Mouse (Mus musculus): ENCODE measurements around the gene She. TPM values are rescaled to one million over a fixed set of nuclear protein-coding genes. Genes with fewer than 3 reads are reported as not detected.
A peak's percentile ranks its signal among the peaks of the same experiment; 100 is the strongest.

She gene
- total and polyA plus RNA-seq, 2 experiments from 2014 or later = 4.6 to 11.9 TPM

- no peak for ATAC-seq (ENCODE audit: insufficient read depth, low read depth)
- DNase-seq (ENCODE audit: low spot score) = no peak
- Histone ChIP-seq H3K27me3 (ENCODE audit: control insufficient read depth, insufficient read depth, low read length) (no peaks in the 10 kb centered on the region), H3K36me3 (replicated peaks; ENCODE audit: control insufficient read depth, insufficient read depth, low read length) (no peaks in the 10 kb centered on the region), H3K9ac (replicated peaks; ENCODE audit: low read depth, low read length) (no peak overlapping the region), H3K4me2 (ENCODE audit: low read depth, low read length) (no peak overlapping the region), H3K4me3 (ENCODE audit: low read depth, low read length) (no peak overlapping the region), H3K4me1 (ENCODE audit: control insufficient read depth, insufficient read depth) (no peaks in the 10 kb centered on the region), H3K9me3 (replicated peaks; ENCODE audit: control insufficient read depth, low read length) (no peaks in the 10 kb centered on the region), H3K27ac (ENCODE audit: low read depth) (no peak overlapping the region)
- 40% methylated on average over 3 of the region's 3 CpGs for WGBS
- TF ChIP-seq EP300 (IDR thresholded peaks at IDR 0.05; ENCODE audit: low read depth) (no peak), CTCF (IDR thresholded peaks at IDR 0.05; ENCODE audit: low read depth) (no peak)
These were observed 47.3 kb downstream of the She start for GRCm38 (mm10) chr3:89878456-89878855.

- H3K9me3 ChIP-seq (replicated peaks; ENCODE audit: control insufficient read depth, low read length) = no peaks in the 10 kb centered on the region
- WGBS = 52% methylated on average over 3 of the region's 3 CpGs
- no peak overlapping the region for H3K4me2 ChIP-seq (ENCODE audit: low read depth, low read length)
- ATAC-seq (ENCODE audit: insufficient read depth, low read depth) (no peak), DNase-seq (ENCODE audit: low spot score) (no peak)
- no peak overlapping the region for H3K4me3 ChIP-seq (ENCODE audit: low read depth, low read length)
- H3K27ac ChIP-seq (ENCODE audit: low read depth) = no peak overlapping the region
- H3K4me1 ChIP-seq (ENCODE audit: control insufficient read depth, insufficient read depth) = no peaks in the 10 kb centered on the region
- no peak overlapping the region for H3K9ac ChIP-seq (replicated peaks; ENCODE audit: low read depth, low read length)
- TF ChIP-seq CTCF (IDR thresholded peaks at IDR 0.05; ENCODE audit: low read depth) (no peak), EP300 (IDR thresholded peaks at IDR 0.05; ENCODE audit: low read depth) (no peak)
- H3K36me3 ChIP-seq (replicated peaks; ENCODE audit: control insufficient read depth, insufficient read depth, low read length) = no peaks in the 10 kb centered on the region
- H3K27me3 ChIP-seq (ENCODE audit: control insufficient read depth, insufficient read depth, low read length) = no peaks in the 10 kb centered on the region
These were observed 48.2 kb downstream of the She start for GRCm38 (mm10) chr3:89879326-89879725.

- WGBS = 50% methylated on average over 5 of the region's 5 CpGs
These were observed 49.1 kb downstream of the She start for GRCm38 (mm10) chr3:89880036-89880851.

GRCm38 (mm10) chr3:89882556-89883181 lies 51.5 kb downstream of the She start:
- Histone ChIP-seq H3K9me3 (replicated peaks; ENCODE audit: control insufficient read depth, low read length) (no peaks in the 10 kb centered on the region), H3K27me3 (ENCODE audit: control insufficient read depth, insufficient read depth, low read length) (no peaks in the 10 kb centered on the region), H3K9ac (replicated peaks; ENCODE audit: low read depth, low read length) (no peak overlapping the region), H3K27ac (ENCODE audit: low read depth) (no peak overlapping the region), H3K36me3 (replicated peaks; ENCODE audit: control insufficient read depth, insufficient read depth, low read length) (no peaks in the 10 kb centered on the region), H3K4me2 (ENCODE audit: low read depth, low read length) (no peak overlapping the region), H3K4me3 (ENCODE audit: low read depth, low read length) (no peak overlapping the region), H3K4me1 (ENCODE audit: control insufficient read depth, insufficient read depth) (no peaks in the 10 kb centered on the region)
- TF ChIP-seq CTCF (IDR thresholded peaks at IDR 0.05; ENCODE audit: low read depth) = no peak
- no peak for TF ChIP-seq EP300 (IDR thresholded peaks at IDR 0.05; ENCODE audit: low read depth)
- no peak for ATAC-seq (ENCODE audit: insufficient read depth, low read depth)
- DNase-seq (ENCODE audit: low spot score) = no peak
- 80% methylated on average over 8 of the region's 8 CpGs for WGBS

More at GRCm38 (mm10) chr3:89880036-89880851, 49.1 kb downstream of the She start:
- Histone ChIP-seq H3K4me3 (ENCODE audit: low read depth, low read length) (no peak overlapping the region), H3K4me2 (ENCODE audit: low read depth, low read length) (no peak overlapping the region), H3K4me1 (ENCODE audit: control insufficient read depth, insufficient read depth) (no peaks in the 10 kb centered on the region), H3K27ac (ENCODE audit: low read depth) (no peak overlapping the region), H3K9me3 (replicated peaks; ENCODE audit: control insufficient read depth, low read length) (no peaks in the 10 kb centered on the region), H3K27me3 (ENCODE audit: control insufficient read depth, insufficient read depth, low read length) (no peaks in the 10 kb centered on the region), H3K9ac (replicated peaks; ENCODE audit: low read depth, low read length) (no peak overlapping the region), H3K36me3 (replicated peaks; ENCODE audit: control insufficient read depth, insufficient read depth, low read length) (no peaks in the 10 kb centered on the region)
- DNase-seq (ENCODE audit: low spot score) = no peak
- TF ChIP-seq CTCF (IDR thresholded peaks at IDR 0.05; ENCODE audit: low read depth) (no peak), EP300 (IDR thresholded peaks at IDR 0.05; ENCODE audit: low read depth) (no peak)
- no peak for ATAC-seq (ENCODE audit: insufficient read depth, low read depth)

- DNase-seq (ENCODE audit: low spot score) (no peak), ATAC-seq (ENCODE audit: insufficient read depth, low read depth) (peak; percentile 58)
- no peak overlapping the region; the same call in 1 of the 2 replicates for H3K27ac ChIP-seq (ENCODE audit: low read depth)
- H3K4me1 ChIP-seq (ENCODE audit: control insufficient read depth, insufficient read depth) = no peaks in the 10 kb centered on the region
- no peaks in the 10 kb centered on the region for H3K9me3 ChIP-seq (replicated peaks; ENCODE audit: control insufficient read depth, low read length)
- H3K36me3 ChIP-seq (replicated peaks; ENCODE audit: control insufficient read depth, insufficient read depth, low read length) = no peaks in the 10 kb centered on the region
- no peak overlapping the region for H3K4me2 ChIP-seq (ENCODE audit: low read depth, low read length)
- H3K4me3 ChIP-seq (ENCODE audit: low read depth, low read length) = no peak overlapping the region
- H3K9ac ChIP-seq (replicated peaks; ENCODE audit: low read depth, low read length) = no peak overlapping the region
- no peak for TF ChIP-seq CTCF (IDR thresholded peaks at IDR 0.05; ENCODE audit: low read depth)
- no peak for TF ChIP-seq EP300 (IDR thresholded peaks at IDR 0.05; ENCODE audit: low read depth)
- H3K27me3 ChIP-seq (ENCODE audit: control insufficient read depth, insufficient read depth, low read length) = no peaks in the 10 kb centered on the region
- 53% methylated on average over 4 of the region's 4 CpGs for WGBS
These were observed 52.4 kb downstream of the She start for GRCm38 (mm10) chr3:89883582-89884041.

Data from heart, postnatal 0 days (tissue).